Mouse (Mus musculus) layer of hippocampus, adult 18-20 months (tissue): ENCODE results near the gene Camsap2. TPM values are rescaled to one million over a fixed set of nuclear protein-coding genes. Genes with fewer than 3 reads are reported as not detected.
A peak's percentile ranks its signal among the peaks of the same experiment; 100 is the strongest.

Source experiments
- DNase-seq, 2 experiments: peaks; one replicate each; pipeline ENCODE4 v3.0.0; 2022; ENCODE audit warnings: low spot score in 2 of 2
- long read RNA-seq: library from polyadenylated mRNA; stranded (forward); transcript quantifications from one replicate; pipeline ENCODE4 v2.0.0, GENCODE M21; 2021
- total RNA-seq, 2 experiments: library from RNA; stranded (reverse); gene quantifications; 2 replicates each; pipeline ENCODE4 v1.2.3; 2021

Gene Camsap2
- total RNA-seq = 100 to 1,000 TPM; 129 to 136 TPM
- long read RNA-seq, full-length matches to known transcripts = 56 of 79 reads
- long read RNA-seq, partial matches to known transcripts = 14 of 79 reads
- long read RNA-seq, other reads (novel, unspliced or antisense) = 9 of 79 reads

DNA sequence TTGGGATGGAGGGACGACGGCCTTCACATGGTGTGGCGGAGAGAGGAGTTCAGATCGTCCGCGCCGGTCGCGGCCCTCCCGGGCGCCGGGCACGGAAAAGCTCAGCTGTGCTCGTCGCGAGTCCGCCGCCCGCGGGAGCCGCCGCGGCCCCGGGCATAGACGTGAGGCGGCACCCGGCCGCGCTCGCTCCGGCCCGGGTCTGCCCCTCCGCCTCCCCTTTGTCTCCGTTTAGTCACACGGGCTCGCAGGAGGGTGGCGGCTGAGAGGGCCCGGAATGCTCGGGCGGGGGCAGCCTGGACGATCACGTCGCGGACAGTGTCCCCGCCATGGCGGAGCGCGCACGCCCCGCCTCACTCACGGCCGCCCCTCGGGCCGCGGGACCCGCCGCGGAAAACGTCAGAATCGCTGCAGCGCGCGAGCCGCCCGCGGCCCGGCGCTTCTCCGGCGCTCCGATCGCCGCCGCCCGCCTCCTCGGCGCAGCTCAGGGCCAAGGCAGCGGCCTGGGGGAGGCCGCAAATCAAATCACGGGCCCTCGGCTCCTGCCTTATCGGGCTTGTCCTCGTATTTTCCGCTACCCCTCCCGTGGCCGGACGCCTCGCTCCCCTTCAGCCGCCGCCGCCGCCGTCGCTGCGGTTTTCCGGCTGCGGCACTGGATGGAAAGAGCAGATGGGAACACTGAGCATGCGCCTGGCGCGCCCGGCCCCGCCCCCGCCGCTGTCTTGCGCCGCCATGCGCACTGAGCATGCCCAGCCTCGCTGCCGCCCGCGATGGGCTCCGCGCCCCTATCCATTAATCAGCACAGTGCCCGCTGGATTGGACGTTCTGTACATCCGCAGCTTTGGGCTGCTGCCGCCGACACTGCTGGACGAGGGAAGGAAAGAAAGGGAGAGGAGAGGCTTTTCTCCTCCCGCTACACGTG, at the start of gene Camsap2:
Gene Camsap2 (minus strand): TSS at position 651 of the 919 bp plus-strand sequence.
- DNase-seq = peak; percentile 95 to 97

- no peak for DNase-seq
Observed at GRCm38 (mm10) chr1:136395073-136395472, 49.2 kb upstream of the Camsap2 start.

DNA sequence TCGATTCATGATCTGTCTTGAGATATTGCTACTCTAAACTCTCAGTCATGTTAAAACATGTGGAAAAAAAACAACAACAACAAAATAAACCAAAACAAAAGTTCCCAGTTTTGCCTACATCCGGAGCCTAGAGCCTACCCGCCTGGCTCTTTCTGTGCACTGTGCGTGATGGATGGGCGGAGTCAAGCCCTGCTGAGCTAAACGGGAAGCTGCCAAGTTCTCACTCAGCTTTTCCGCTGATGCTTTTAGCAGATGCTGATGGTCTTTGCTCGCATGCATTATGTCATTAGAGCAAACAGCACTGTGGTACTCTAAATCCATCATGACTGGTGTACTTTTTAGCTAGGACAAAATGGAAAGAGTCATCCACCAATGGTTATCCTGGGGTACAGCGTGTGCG, 48.6 kb upstream of the Camsap2 start:
- peak in 1 of 2 experiments; percentile 52 for DNase-seq

DNA sequence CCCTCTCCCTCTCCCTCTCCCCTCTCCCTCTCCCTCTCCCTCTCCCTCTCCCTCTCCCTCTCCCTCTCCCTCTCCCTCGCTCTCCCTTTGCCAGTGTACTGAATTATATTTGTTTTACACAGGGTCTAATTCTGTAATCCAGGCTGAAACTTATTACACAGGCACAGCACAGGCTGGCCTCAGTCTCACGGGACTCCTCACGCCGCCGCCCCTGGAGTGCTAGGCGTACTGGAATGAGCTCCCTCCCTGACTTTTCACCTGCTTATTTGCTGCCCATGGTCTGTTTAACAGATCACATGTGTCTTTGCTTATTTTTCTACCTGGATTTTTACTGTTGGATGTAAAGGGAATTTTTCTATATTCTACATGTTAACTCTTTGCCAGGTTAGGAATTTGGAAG, 41.0 kb upstream of the Camsap2 start:
- no peak for DNase-seq

DNA sequence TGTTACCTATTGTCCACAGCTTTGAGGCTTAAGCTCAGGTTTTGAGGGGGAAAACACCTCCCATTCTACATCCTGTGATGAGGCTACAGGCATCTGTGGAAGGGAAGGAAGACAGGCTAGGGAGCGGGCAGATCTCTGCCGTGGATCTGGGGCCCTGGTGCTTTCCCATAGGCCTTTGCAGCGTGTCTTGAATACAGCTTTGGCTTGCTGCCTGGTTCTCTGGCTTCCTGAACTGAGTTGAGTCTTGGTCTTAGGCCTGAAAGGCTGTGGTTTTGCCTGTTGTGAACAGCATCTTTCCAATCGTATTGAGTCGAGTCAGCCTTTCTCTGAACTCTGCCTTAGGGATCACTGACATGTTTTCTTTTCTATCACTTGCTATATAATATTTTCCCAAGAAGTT, 35.7 kb upstream of the Camsap2 start:
- DNase-seq = no peak

DNA sequence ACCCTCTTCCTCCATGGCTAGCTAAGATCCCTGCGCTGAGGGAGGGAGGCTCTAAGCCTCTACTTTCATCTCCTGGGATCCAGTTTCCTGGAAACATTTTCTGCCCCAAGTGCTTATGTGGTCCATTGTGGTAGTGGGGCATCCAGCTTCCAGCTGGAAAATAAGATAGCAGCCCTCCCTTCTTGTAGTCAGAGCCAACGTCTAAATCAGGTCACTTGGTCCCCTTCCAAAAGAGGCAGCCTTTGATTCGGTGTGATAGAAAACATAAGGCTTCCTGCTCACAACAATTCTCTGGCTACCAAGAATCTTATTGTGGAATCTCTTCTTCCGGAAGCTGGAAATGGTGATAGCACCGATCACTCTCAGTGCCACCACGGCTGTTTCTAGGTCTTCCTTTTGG, 35.3 kb upstream of the Camsap2 start:
- no peak for DNase-seq

DNA sequence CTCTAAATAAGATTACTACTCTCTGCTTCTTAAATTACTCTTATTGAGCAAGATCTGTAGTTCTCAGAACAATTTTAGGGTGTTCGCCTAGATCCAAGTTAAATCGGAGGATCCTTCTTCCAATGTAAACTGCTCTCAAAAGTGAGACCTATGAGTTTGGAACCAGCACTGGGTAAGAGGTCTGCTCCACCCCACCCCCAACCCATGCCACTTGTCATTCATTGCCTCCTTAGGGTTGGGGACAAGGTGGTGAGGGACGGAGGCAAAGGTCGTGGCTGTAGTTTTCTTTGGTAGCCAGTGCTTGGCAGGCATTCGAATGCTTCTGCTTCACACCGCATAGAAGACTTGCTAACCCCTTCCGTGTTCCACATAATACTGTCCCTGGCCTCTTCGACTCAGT, 34.7 kb upstream of the Camsap2 start:
- no peak for DNase-seq

DNA sequence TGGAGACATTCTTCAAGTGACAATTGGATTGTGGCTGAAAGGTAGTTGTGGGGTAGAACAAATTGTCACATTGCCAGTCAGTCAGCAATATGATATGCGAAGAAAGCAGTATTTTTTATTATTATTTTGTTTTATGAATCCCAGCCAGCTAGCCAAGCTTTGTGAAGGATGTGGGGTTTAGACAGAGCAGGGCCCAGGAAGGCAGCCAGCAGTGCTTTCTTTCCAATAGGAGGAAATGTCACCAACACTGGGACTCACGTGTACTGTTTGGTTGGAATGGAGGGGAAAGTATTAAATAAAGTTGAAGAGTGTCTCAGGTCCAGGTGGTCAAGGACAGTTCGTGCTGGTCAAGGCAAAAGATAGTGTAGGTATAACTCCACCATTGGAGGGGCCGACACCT, 34.3 kb upstream of the Camsap2 start:
- no peak for DNase-seq

- no peak for DNase-seq
Observed at GRCm38 (mm10) chr1:136379261-136379660, 33.4 kb upstream of the Camsap2 start.

DNA sequence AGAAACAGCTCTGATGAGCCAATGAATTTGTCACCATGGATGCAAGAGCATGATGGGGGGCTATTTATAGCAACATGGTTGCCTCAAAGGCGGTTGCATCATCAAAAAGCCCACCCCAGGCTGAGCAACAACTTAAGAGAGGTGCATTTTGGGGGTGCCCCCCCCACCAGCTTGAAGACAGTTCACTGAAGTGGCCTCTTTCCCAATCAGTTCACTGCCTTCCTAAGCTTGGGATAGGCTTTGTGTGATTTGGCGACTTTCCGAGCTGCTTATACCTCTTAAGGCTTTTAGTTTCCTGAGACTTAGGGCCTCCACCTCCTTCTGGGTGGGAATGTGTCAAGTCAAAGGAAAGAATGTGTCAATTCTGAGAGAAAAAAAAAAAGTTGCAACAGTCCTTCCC, 20.1 kb upstream of the Camsap2 start:
- DNase-seq = no peak

- DNase-seq = peak; percentile 30 to 80
Observed at GRCm38 (mm10) chr1:136364711-136365110, 18.8 kb upstream of the Camsap2 start.

DNA sequence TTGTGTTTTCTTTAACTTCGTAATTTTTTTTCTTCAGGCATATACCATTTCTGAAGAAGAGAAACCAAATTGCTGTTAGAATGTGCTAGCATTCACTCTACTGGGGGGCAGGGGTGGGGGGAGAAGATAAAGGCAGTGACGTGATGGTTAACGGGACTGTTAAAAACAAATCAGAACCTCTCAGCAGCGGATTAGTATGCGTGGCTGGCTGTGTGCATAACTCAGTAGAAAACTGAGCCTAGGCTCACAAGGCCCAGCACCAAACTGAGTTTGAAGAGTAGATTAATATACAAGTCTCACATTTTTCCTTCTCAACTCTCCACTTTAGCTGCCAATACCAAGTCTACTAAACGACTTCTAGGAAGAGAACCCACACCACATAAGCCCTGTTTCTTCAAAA, 17.1 kb upstream of the Camsap2 start:
- no peak for DNase-seq

- DNase-seq = peak in 1 of 2 experiments; percentile 53
Observed at GRCm38 (mm10) chr1:136362567-136362966, 16.7 kb upstream of the Camsap2 start.

GRCm38 (mm10) chr1:136361373-136361772, 15.5 kb upstream of the Camsap2 start:
- DNase-seq = no peak

- no peak for DNase-seq
Observed at GRCm38 (mm10) chr1:136360909-136361308, 15.0 kb upstream of the Camsap2 start.

GRCm38 (mm10) chr1:136358841-136359360, 13.0 kb upstream of the Camsap2 start:
- DNase-seq = no peak

DNA sequence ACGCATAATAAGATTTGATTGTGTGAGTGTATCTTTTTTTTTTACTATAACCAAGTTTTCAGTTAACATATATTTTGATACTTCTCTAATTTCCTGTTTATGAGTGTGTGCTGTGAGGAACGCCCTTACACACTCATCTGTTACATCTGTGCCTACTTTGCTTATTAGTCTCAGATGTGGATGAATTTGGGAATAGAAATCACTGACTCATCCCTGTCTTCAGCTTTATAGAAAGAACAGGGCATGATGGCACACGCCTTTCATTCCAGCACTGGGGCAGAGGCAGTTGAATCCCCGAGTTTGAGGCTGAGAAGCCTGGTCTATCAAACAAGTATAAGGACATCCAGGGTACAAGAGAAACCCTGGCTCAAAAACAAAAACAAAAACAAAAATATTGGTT, 9.7 kb upstream of the Camsap2 start:
- DNase-seq = no peak

- DNase-seq = no peak
Observed at GRCm38 (mm10) chr1:136350699-136351200, 4.8 kb upstream of the Camsap2 start.

- no peak for DNase-seq
Observed at GRCm38 (mm10) chr1:136348137-136348536, 2.2 kb upstream of the Camsap2 start.

DNA sequence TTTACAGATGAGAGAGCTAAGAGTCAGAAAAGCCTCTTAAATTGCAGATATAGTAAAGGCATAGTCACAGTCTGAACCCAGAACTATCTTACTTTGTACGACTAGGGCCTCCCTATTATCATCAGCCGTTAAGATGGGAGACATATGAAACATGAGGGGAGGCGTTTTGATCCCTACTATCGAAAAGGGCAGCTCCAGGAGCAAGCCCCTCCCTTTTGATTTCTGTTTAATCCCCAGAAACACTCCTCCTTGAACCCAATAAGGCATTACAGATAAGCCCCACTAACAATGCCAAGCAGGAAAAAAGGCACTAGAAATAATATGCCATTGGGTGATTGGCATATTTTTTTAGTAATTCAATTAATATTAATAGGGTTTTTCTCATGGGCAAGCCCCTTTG, 1.2 kb upstream of the Camsap2 start:
- DNase-seq = no peak

DNA sequence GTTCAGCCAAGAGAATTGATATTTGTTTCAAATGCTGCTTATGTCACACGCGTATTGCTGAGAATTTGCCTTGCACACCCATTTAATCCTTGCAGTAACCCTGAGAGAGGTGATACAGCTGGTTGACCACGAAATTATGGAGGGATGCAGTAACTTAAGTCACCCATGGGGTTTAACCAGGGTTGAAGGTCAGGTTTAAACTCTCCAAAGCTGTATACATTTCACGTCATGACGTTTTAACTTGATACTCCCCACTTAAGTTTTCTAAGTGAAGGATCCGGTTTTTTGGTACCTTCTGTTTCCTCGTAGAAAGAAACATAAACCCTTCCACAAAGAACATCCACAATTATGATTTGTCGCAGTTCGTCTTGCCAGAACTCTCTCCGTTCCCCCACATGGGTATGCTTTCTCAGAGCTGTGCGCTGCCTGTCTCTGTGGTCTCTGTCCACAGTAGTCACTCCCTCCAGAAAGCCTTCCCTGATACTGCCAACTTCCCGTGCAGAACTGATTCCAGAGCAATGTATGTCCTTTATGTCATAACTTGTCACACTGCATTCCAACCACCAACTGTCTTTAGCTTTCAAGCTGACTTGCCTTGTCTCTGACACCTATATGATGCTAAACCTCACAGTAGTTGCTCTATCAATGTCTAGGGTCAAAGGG, 600 bp upstream of the Camsap2 start:
- no peak for DNase-seq
